Comparison of ENCODE assay signal across 25 mouse cellular contexts in the genomic region with DNA sequence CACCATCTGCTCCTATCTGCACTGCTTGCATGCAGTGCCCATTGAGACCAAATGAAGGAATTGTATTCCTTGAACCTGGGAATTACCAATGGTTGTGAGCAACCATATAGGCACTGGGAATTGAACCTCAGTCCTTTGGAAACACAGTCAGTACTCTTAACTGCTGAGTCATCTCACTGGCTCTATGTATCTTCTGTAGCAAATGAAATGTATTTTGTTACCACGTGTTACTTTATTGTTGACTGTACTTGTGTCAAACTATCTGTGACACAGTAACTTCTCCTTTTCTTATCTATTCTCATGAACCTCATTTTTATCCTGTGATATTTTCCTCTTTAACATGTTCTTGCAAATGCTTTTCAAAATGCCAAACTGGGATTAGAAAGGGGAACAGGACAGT.
DNase-seq lines count a peak whose midpoint lies in the region; ATAC-seq lines count a peak whose summit lies in the region.
"Had no signal": no experiment of that assay in that cellular context is flagged by ENCODE, and none has a peak within 500 bp of the region (broad histone marks: within the 10 kb centered on the region; RNA-seq: fewer than 3 reads in every experiment).

No protein-coding gene starts in this region.

- H3K9ac ChIP-seq in midbrain, embryonic 11.5 days (ENCODE audit: low read length) = no peak overlapping the region
- no peak overlapping the region for H3K9ac ChIP-seq in midbrain, embryonic 13.5 days (replicated peaks)
- no peak overlapping the region for H3K9ac ChIP-seq in forebrain, embryonic 14.5 days (ENCODE audit: low read length)
- H3K9ac ChIP-seq: embryonic facial prominence, embryonic 13.5 days; embryonic facial prominence, embryonic 15.5 days; forebrain, embryonic 12.5 days; forebrain, embryonic 15.5 days; forebrain, postnatal 0 days had no signal

- no peak for ATAC-seq in midbrain, embryonic 11.5 days (ENCODE audit: low FRiP score)
- ATAC-seq in midbrain, embryonic 13.5 days = no peak
- peak; percentile 54; the same call in 1 of the 2 replicates for ATAC-seq in common myeloid progenitor, adult 5-6 weeks (replicated peaks; ENCODE audit: low read depth, poor library complexity, severe bottlenecking)
- ATAC-seq in forebrain, embryonic 14.5 days = no peak
- ATAC-seq: activated CD4-positive, CD25-positive, alpha-beta regulatory T cell, adult 4 months; CD4-positive, CD25-positive, alpha-beta regulatory T cell, adult 4 months; forebrain, embryonic 15.5 days; forebrain, postnatal 0 days; Patski had no signal

- no peak overlapping the region for H3K27ac ChIP-seq in midbrain, embryonic 11.5 days (ENCODE audit: low read depth, low read length)
- H3K27ac ChIP-seq in midbrain, embryonic 13.5 days = no peak overlapping the region
- no peak overlapping the region for H3K27ac ChIP-seq in forebrain, embryonic 14.5 days (ENCODE audit: low read depth, low read length)
- H3K27ac ChIP-seq: embryonic facial prominence, embryonic 13.5 days; embryonic facial prominence, embryonic 15.5 days; forebrain, embryonic 10.5 days; forebrain, embryonic 12.5 days; forebrain, embryonic 15.5 days had no signal

- H3K4me2 ChIP-seq in midbrain, embryonic 11.5 days = no peak overlapping the region
- H3K4me2 ChIP-seq in midbrain, embryonic 13.5 days (replicated peaks) = no peak overlapping the region
- no peak overlapping the region for H3K4me2 ChIP-seq in forebrain, embryonic 14.5 days (ENCODE audit: low read length)
- H3K4me2 ChIP-seq: embryonic facial prominence, embryonic 13.5 days; embryonic facial prominence, embryonic 15.5 days; forebrain, embryonic 12.5 days; forebrain, embryonic 15.5 days had no signal

- no peaks in the 10 kb centered on the region for H3K27me3 ChIP-seq in midbrain, embryonic 11.5 days (ENCODE audit: control insufficient read depth, insufficient read depth, low read length)
- no peaks in the 10 kb centered on the region for H3K27me3 ChIP-seq in midbrain, embryonic 13.5 days
- no peaks in the 10 kb centered on the region for H3K27me3 ChIP-seq in forebrain, embryonic 14.5 days (replicated peaks; ENCODE audit: control insufficient read depth, insufficient read depth, low read length)
- H3K27me3 ChIP-seq: CH12.LX; embryonic facial prominence, embryonic 13.5 days; embryonic facial prominence, embryonic 15.5 days; forebrain, embryonic 12.5 days; forebrain, embryonic 15.5 days; Patski had no signal

- peak; percentile 23 for DNase-seq in midbrain, embryonic 11.5 days (ENCODE audit: low spot score, missing footprints)
- no peak for DNase-seq in lung, postnatal 25 days (ENCODE audit: low spot score)
- DNase-seq in forebrain, embryonic 14.5 days (ENCODE audit: low spot score) = no peak
- DNase-seq: adrenal gland, adult 8-10 months; adrenal gland, postnatal 14 days; adrenal gland, postnatal 36 days; B cell, adult 2 months; cerebellum, adult 11-12 months; cerebellum, adult 9-10 months; cerebellum, postnatal 10 days; cerebellum, postnatal 25 days; embryo, embryonic 11 days; forebrain, postnatal 0 days had no signal

- H3K4me1 ChIP-seq in midbrain, embryonic 11.5 days (ENCODE audit: control insufficient read depth, insufficient read depth, low read length) = no peaks in the 10 kb centered on the region
- no peaks in the 10 kb centered on the region for H3K4me1 ChIP-seq in midbrain, embryonic 13.5 days (replicated peaks)
- H3K4me1 ChIP-seq in forebrain, embryonic 14.5 days (ENCODE audit: control insufficient read depth, insufficient read depth, low read length) = no peaks in the 10 kb centered on the region
- H3K4me1 ChIP-seq: embryonic facial prominence, embryonic 13.5 days; embryonic facial prominence, embryonic 15.5 days; forebrain, embryonic 10.5 days; forebrain, embryonic 12.5 days; forebrain, embryonic 15.5 days had no signal

- WGBS in midbrain, embryonic 11.5 days = 75% methylated on average over 1 of the region's 1 CpGs
- 85% methylated on average over 1 of the region's 1 CpGs for WGBS in midbrain, embryonic 13.5 days
- WGBS in forebrain, embryonic 14.5 days = 76% methylated on average over 1 of the region's 1 CpGs

- no peaks in the 10 kb centered on the region for H3K36me3 ChIP-seq in midbrain, embryonic 11.5 days (ENCODE audit: control insufficient read depth, insufficient read depth, low read length)
- H3K36me3 ChIP-seq in midbrain, embryonic 13.5 days = no peaks in the 10 kb centered on the region
- H3K36me3 ChIP-seq in forebrain, embryonic 14.5 days (ENCODE audit: control insufficient read depth, insufficient read depth, low read length) = no peaks in the 10 kb centered on the region
- H3K36me3 ChIP-seq: embryonic facial prominence, embryonic 13.5 days; embryonic facial prominence, embryonic 15.5 days; forebrain, embryonic 10.5 days; forebrain, embryonic 12.5 days; forebrain, embryonic 15.5 days had no signal

- H3K4me3 ChIP-seq in midbrain, embryonic 11.5 days (ENCODE audit: low read depth, low read length) = no peak overlapping the region
- no peak overlapping the region for H3K4me3 ChIP-seq in midbrain, embryonic 13.5 days (replicated peaks)
- H3K4me3 ChIP-seq in forebrain, embryonic 14.5 days (ENCODE audit: low read depth, low read length) = no peak overlapping the region
- H3K4me3 ChIP-seq: embryonic facial prominence, embryonic 13.5 days; embryonic facial prominence, embryonic 15.5 days; erythroblast, embryonic 14.5 days; forebrain, embryonic 10.5 days; forebrain, embryonic 12.5 days; forebrain, embryonic 15.5 days had no signal

- H3K9me3 ChIP-seq in midbrain, embryonic 11.5 days (ENCODE audit: control insufficient read depth, low read length) = no peaks in the 10 kb centered on the region
- H3K9me3 ChIP-seq in midbrain, embryonic 13.5 days = no peaks in the 10 kb centered on the region
- no peaks in the 10 kb centered on the region for H3K9me3 ChIP-seq in forebrain, embryonic 14.5 days (replicated peaks; ENCODE audit: control insufficient read depth, low read length)
- H3K9me3 ChIP-seq: embryonic facial prominence, embryonic 13.5 days; embryonic facial prominence, embryonic 15.5 days; forebrain, embryonic 10.5 days; forebrain, embryonic 12.5 days; forebrain, embryonic 15.5 days had no signal
